Mouse (Mus musculus): ENCODE measurements around the gene Psmd5. TPM values are rescaled to one million over a fixed set of nuclear protein-coding genes. Genes with fewer than 3 reads are reported as not detected.

Gene Psmd5
- polyA plus RNA-seq (2012; rRNA removed): 41.7 and 43.9 TPM in 2 replicates

GRCm38 (mm10) chr2:34874816-34875345 lies at the start of gene Psmd5:
Psmd5 (minus strand) TSS chr2:34874968.
- Histone ChIP-seq H3K4me1 (ENCODE audit: control insufficient read depth, insufficient read depth, low read length) (no peaks in the 10 kb centered on the region; the same call in 1 of the 2 replicates), H3K27ac (ENCODE audit: insufficient read depth, low read length) (no peak within 1 kb of the TSS), H3K4me3 (ENCODE audit: insufficient read depth, low read length) (no peak within 1 kb of the TSS)
- TF ChIP-seq CTCF (IDR thresholded peaks at IDR 0.05; ENCODE audit: extremely low read depth, insufficient read depth, low read length): no peak
- no peak for TF ChIP-seq POLR2A (IDR thresholded peaks at IDR 0.05; ENCODE audit: extremely low read depth, insufficient read depth, low read length)

DNA sequence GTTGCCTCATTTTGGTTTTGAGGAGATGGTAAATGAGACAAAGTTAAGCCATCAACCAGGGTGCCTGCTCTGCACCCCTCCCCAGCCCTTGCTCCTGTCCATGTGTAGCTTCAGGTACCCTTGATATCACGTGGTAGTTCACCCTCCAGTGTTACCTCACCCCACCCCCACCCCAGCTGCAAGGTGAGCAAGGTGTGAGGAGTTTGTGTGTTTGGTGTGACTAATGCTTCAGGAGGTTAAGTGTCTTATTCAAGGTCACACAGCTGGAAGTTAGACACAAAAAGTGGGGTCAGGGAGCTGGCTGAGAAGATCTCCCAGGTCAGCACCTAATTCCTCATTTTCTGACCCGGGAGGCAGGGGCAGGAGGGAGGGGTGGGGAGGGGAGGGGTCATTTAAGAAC lies 48.0 kb upstream of the Psmd5 start:
- TF ChIP-seq POLR2A (IDR thresholded peaks at IDR 0.05; ENCODE audit: extremely low read depth, insufficient read depth, low read length) (no peak), CTCF (IDR thresholded peaks at IDR 0.05; ENCODE audit: extremely low read depth, insufficient read depth, low read length) (no peak)

GRCm38 (mm10) chr2:34920144-34920543 lies 45.4 kb upstream of the Psmd5 start:
- TF ChIP-seq CTCF (IDR thresholded peaks at IDR 0.05; ENCODE audit: extremely low read depth, insufficient read depth, low read length) (no peak), POLR2A (IDR thresholded peaks at IDR 0.05; ENCODE audit: extremely low read depth, insufficient read depth, low read length) (no peak)
- no peak overlapping the region for H3K27ac ChIP-seq (ENCODE audit: insufficient read depth, low read length)
- H3K4me3 ChIP-seq (ENCODE audit: insufficient read depth, low read length): no peak overlapping the region
- H3K4me1 ChIP-seq (ENCODE audit: control insufficient read depth, insufficient read depth, low read length): no peaks in the 10 kb centered on the region

More for the DNA sequence above, 48.0 kb upstream of the Psmd5 start:
- Histone ChIP-seq H3K4me1 (ENCODE audit: control insufficient read depth, insufficient read depth, low read length) (no peaks in the 10 kb centered on the region), H3K27ac (ENCODE audit: insufficient read depth, low read length) (no peak overlapping the region), H3K4me3 (ENCODE audit: insufficient read depth, low read length) (no peak overlapping the region)

DNA sequence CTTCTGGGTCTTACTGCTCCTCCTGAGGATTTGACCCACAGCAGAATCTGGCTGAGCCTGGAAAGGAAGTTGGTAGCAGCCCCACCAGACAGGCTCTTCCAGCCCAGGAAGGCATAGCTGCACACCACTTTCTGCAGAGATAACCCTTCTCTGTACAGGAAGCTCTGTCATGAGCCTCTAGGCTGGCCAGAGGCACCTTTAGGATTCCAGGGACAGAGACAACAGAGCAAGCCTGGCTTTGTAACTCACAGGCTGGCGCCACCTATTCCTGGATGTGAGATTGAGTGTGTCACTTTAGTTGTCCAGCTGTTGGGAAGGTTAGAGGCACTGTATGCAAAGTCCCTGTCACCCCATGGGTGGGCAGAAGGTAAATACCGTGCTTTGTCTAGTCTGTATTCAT lies 40.3 kb upstream of the Psmd5 start:
- H3K4me3 ChIP-seq (ENCODE audit: insufficient read depth, low read length): no peak overlapping the region
- no peak for TF ChIP-seq CTCF (IDR thresholded peaks at IDR 0.05; ENCODE audit: extremely low read depth, insufficient read depth, low read length)
- TF ChIP-seq POLR2A (IDR thresholded peaks at IDR 0.05; ENCODE audit: extremely low read depth, insufficient read depth, low read length): no peak
- no peak overlapping the region for H3K27ac ChIP-seq (ENCODE audit: insufficient read depth, low read length)
- H3K4me1 ChIP-seq (ENCODE audit: control insufficient read depth, insufficient read depth, low read length): no peaks in the 10 kb centered on the region; the same call in 1 of the 2 replicates

DNA sequence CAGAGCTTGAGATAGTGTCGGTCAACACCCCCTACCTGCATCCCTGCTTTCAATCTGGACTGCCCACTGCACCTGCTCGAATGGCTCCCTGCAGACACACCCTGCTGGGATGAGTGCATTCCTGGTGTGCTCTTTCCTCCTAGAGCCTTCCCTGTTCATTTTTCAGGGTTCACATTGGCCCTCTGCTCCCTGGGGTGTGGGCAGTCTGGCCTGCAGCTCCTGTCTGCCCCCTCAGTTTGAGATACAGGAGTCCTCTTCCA lies 40.0 kb upstream of the Psmd5 start:
- no peak overlapping the region for H3K4me3 ChIP-seq (ENCODE audit: insufficient read depth, low read length)
- H3K27ac ChIP-seq (ENCODE audit: insufficient read depth, low read length): no peak overlapping the region
- H3K4me1 ChIP-seq (ENCODE audit: control insufficient read depth, insufficient read depth, low read length): no peaks in the 10 kb centered on the region; the same call in 1 of the 2 replicates
- no peak for TF ChIP-seq POLR2A (IDR thresholded peaks at IDR 0.05; ENCODE audit: extremely low read depth, insufficient read depth, low read length)
- TF ChIP-seq CTCF (IDR thresholded peaks at IDR 0.05; ENCODE audit: extremely low read depth, insufficient read depth, low read length): no peak

GRCm38 (mm10) chr2:34914069-34914822 lies 39.5 kb upstream of the Psmd5 start:
- Histone ChIP-seq H3K4me1 (ENCODE audit: control insufficient read depth, insufficient read depth, low read length) (no peaks in the 10 kb centered on the region; the same call in 1 of the 2 replicates), H3K27ac (ENCODE audit: insufficient read depth, low read length) (no peak overlapping the region), H3K4me3 (ENCODE audit: insufficient read depth, low read length) (peak overlapping the region; percentile 31)
- no peak for TF ChIP-seq CTCF (IDR thresholded peaks at IDR 0.05; ENCODE audit: extremely low read depth, insufficient read depth, low read length)
- no peak for TF ChIP-seq POLR2A (IDR thresholded peaks at IDR 0.05; ENCODE audit: extremely low read depth, insufficient read depth, low read length)

- Histone ChIP-seq H3K4me3 (ENCODE audit: insufficient read depth, low read length) (peak within 1 kb of the TSS; percentile 31), H3K4me1 (ENCODE audit: control insufficient read depth, insufficient read depth, low read length) (no peaks in the 10 kb centered on the region; the same call in 1 of the 2 replicates), H3K27ac (ENCODE audit: insufficient read depth, low read length) (no peak within 1 kb of the TSS)
- TF ChIP-seq CTCF (IDR thresholded peaks at IDR 0.05; ENCODE audit: extremely low read depth, insufficient read depth, low read length) (no peak), POLR2A (IDR thresholded peaks at IDR 0.05; ENCODE audit: extremely low read depth, insufficient read depth, low read length) (no peak)
These were observed 38.7 kb upstream of the Psmd5 start, which contains the start of gene Phf19 for GRCm38 (mm10) chr2:34913218-34914068. Phf19 (minus strand) TSS chr2:34914026.

DNA sequence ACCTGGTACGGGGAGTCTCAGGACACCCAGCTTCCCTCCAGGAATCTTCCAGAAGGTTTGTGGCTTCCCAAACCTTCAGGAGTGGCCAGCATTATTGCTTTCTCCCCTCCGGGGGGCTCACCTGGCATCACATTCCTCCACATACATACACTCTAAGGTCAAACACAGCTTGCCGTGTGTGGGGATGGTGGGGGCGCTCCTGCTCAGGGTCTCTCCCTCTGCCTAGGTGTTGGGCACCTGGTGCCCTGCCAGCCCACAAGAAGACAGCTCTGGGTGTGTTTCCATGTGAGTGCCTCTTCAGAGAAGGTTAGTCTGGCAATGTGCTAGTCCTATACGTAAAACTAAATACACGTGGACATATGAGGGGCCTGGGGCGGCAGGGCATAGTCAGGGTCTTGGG lies 37.8 kb upstream of the Psmd5 start:
- no peak overlapping the region for H3K27ac ChIP-seq (ENCODE audit: insufficient read depth, low read length)
- TF ChIP-seq CTCF (IDR thresholded peaks at IDR 0.05; ENCODE audit: extremely low read depth, insufficient read depth, low read length) (no peak), POLR2A (IDR thresholded peaks at IDR 0.05; ENCODE audit: extremely low read depth, insufficient read depth, low read length) (no peak)
- H3K4me3 ChIP-seq (ENCODE audit: insufficient read depth, low read length): no peak overlapping the region
- no peaks in the 10 kb centered on the region; the same call in 1 of the 2 replicates for H3K4me1 ChIP-seq (ENCODE audit: control insufficient read depth, insufficient read depth, low read length)

GRCm38 (mm10) chr2:34911871-34912270 lies 37.1 kb upstream of the Psmd5 start:
- TF ChIP-seq CTCF (IDR thresholded peaks at IDR 0.05; ENCODE audit: extremely low read depth, insufficient read depth, low read length) (no peak), POLR2A (IDR thresholded peaks at IDR 0.05; ENCODE audit: extremely low read depth, insufficient read depth, low read length) (no peak)
- no peak overlapping the region for H3K27ac ChIP-seq (ENCODE audit: insufficient read depth, low read length)
- H3K4me3 ChIP-seq (ENCODE audit: insufficient read depth, low read length): no peak overlapping the region
- H3K4me1 ChIP-seq (ENCODE audit: control insufficient read depth, insufficient read depth, low read length): no peaks in the 10 kb centered on the region; the same call in 1 of the 2 replicates

Data from cortical plate, adult 2 months (tissue).